Mouse (Mus musculus) ES-E14 (cell line): Measurements from ENCODE around the gene Tfap2e.

Experiments
- CHD2 ChIP-seq: IDR thresholded peaks from 2 replicates; pipeline ENCODE4 v1.6.1; 2014; ENCODE audit warnings: mild to moderate bottlenecking, low read depth, low read length, inconsistent platforms
- HCFC1 ChIP-seq: IDR thresholded peaks from 2 replicates; pipeline ENCODE4 v1.6.1; 2012; ENCODE audit warnings: low read length, inconsistent platforms, borderline replicate concordance; ENCODE audit not compliant: insufficient read depth

- TF ChIP-seq HCFC1 = no peak
- no peak for TF ChIP-seq CHD2
These were observed 4.1 kb upstream of the Tfap2e start for GRCm38 (mm10) chr4:126739966-126740676.
